Mouse (Mus musculus): ENCODE results near the gene Nufip2.

The Nufip2 gene

GRCm38 (mm10) chr11:77771879-77772713 lies 86.1 kb downstream of the Nufip2 start:
- DNase-seq, result no peak

- no peak for DNase-seq
Measured at GRCm38 (mm10) chr11:77775701-77776400, 89.9 kb downstream of the Nufip2 start.

- no peak for DNase-seq
Measured at GRCm38 (mm10) chr11:77777436-77777835, 91.5 kb downstream of the Nufip2 start.

- no peak for DNase-seq
Measured at GRCm38 (mm10) chr11:77777937-77778336, 92.0 kb downstream of the Nufip2 start.

- no peak for DNase-seq
Measured at GRCm38 (mm10) chr11:77779240-77779639, 93.3 kb downstream of the Nufip2 start.

- DNase-seq, result no peak
Measured at GRCm38 (mm10) chr11:77781088-77781487, 95.1 kb downstream of the Nufip2 start.

- no peak for DNase-seq
Measured at GRCm38 (mm10) chr11:77782104-77782815, 96.3 kb downstream of the Nufip2 start.

- DNase-seq, result no peak
Measured at GRCm38 (mm10) chr11:77783211-77783746, 97.3 kb downstream of the Nufip2 start.

GRCm38 (mm10) chr11:77783747-77784646 lies 98.0 kb downstream of the Nufip2 start:
- DNase-seq, result no peak

GRCm38 (mm10) chr11:77784894-77785293 lies 98.9 kb downstream of the Nufip2 start:
- no peak for DNase-seq

GRCm38 (mm10) chr11:77785396-77785767 lies 99.4 kb downstream of the Nufip2 start:
- no peak for DNase-seq

GRCm38 (mm10) chr11:77785768-77786561 lies 100.0 kb downstream of the Nufip2 start:
- no peak for DNase-seq

GRCm38 (mm10) chr11:77787707-77788106 lies 101.8 kb downstream of the Nufip2 start, which contains the start of gene Gm10277:
Gene Gm10277, minus strand, starts transcription at chr11:77787747.
- DNase-seq, result no peak

GRCm38 (mm10) chr11:77789512-77789911 lies 103.6 kb downstream of the Nufip2 start:
- no peak for DNase-seq

- no peak for DNase-seq
Measured at GRCm38 (mm10) chr11:77790286-77790685, 104.3 kb downstream of the Nufip2 start.

- no peak for DNase-seq
Measured at GRCm38 (mm10) chr11:77791241-77791727, 105.3 kb downstream of the Nufip2 start.

Measured in cerebellum, adult 11 months (tissue).